Mouse (Mus musculus) liver, embryonic 14.5 days (tissue): ENCODE results near the gene Pde6g.

Source experiments
- CTCF ChIP-seq: IDR thresholded peaks from 2 replicates; pipeline ENCODE4 v1.5.1; 2016; ENCODE audit warnings: antibody characterized with exemption, low read depth, control low read depth
- EP300 ChIP-seq: IDR thresholded peaks from 2 replicates; pipeline ENCODE4 v1.6.1; 2016; ENCODE audit warnings: antibody characterized with exemption, low read depth

GRCm38 (mm10) chr11:120447179-120447578 is 6.1 kb downstream of the Pde6g start:
- TF ChIP-seq CTCF (no peak), EP300 (no peak)
